Mouse (Mus musculus): ENCODE measurements at regions not wholly inside any gene's neighbourhood (a gene's known extent, or its start where the extent isn't known, plus 50 kb on each side); places are given as distances from the start of the nearest gene placed in this dataset.

- Histone ChIP-seq H3K4me3 (no peak overlapping the region), H3K27ac (no peak overlapping the region)
- no peak for DNase-seq (ENCODE audit: low spot score in 2 of 2)
- TF ChIP-seq CTCF (conservative IDR thresholded peaks at IDR 0.05) = no peak
Observed at GRCm38 (mm10) chr1:97555565-97555955, 106.3 kb downstream of the D1Ertd622e start.

- peak; percentile 47 to 73 for DNase-seq (ENCODE audit: low spot score in 2 of 2)
- H3K27ac ChIP-seq = no peak overlapping the region
- no peak overlapping the region for H3K4me3 ChIP-seq
- no peak for TF ChIP-seq CTCF (conservative IDR thresholded peaks at IDR 0.05)
Observed at GRCm38 (mm10) chr1:97554936-97555564, 106.8 kb downstream of the D1Ertd622e start.

GRCm38 (mm10) chr1:97553485-97554474 is 108.1 kb downstream of the D1Ertd622e start:
- no peak for TF ChIP-seq CTCF (conservative IDR thresholded peaks at IDR 0.05)
- H3K4me3 ChIP-seq = no peak overlapping the region
- no peak for DNase-seq (ENCODE audit: low spot score in 2 of 2)
- peak overlapping the region; percentile 30 for H3K27ac ChIP-seq

- peak in 1 of 2 experiments; percentile 25 for DNase-seq (ENCODE audit: low spot score in 2 of 2)
- no peak for TF ChIP-seq CTCF (conservative IDR thresholded peaks at IDR 0.05)
- Histone ChIP-seq H3K27ac (peak overlapping the region; percentile 30), H3K4me3 (no peak overlapping the region)
Observed at GRCm38 (mm10) chr1:97552886-97553285, 109.0 kb downstream of the D1Ertd622e start.

- TF ChIP-seq CTCF (conservative IDR thresholded peaks at IDR 0.05) = no peak
- H3K4me3 ChIP-seq = no peak overlapping the region
- no peak overlapping the region for H3K27ac ChIP-seq
- DNase-seq (ENCODE audit: low spot score in 2 of 2) = no peak
Observed at GRCm38 (mm10) chr1:97541162-97541493, 120.7 kb downstream of the D1Ertd622e start.

- TF ChIP-seq CTCF (conservative IDR thresholded peaks at IDR 0.05) = no peak
- Histone ChIP-seq H3K27ac (no peak overlapping the region), H3K4me3 (no peak overlapping the region)
- DNase-seq (ENCODE audit: low spot score in 2 of 2) = no peak
Observed at GRCm38 (mm10) chr1:97540291-97541161, 121.3 kb downstream of the D1Ertd622e start.

GRCm38 (mm10) chr1:97496915-97497314 is 165.0 kb downstream of the D1Ertd622e start:
- H3K4me3 ChIP-seq = no peak overlapping the region
- peak in 1 of 2 experiments; percentile 37 for DNase-seq (ENCODE audit: low spot score in 2 of 2)
- peak; percentile 77 for TF ChIP-seq CTCF (conservative IDR thresholded peaks at IDR 0.05)
- no peak overlapping the region for H3K27ac ChIP-seq

- Histone ChIP-seq H3K4me3 (no peak overlapping the region), H3K27ac (no peak overlapping the region)
- no peak for DNase-seq (ENCODE audit: low spot score in 2 of 2)
- TF ChIP-seq CTCF (conservative IDR thresholded peaks at IDR 0.05) = no peak
Observed at GRCm38 (mm10) chr1:97479921-97480320, 182.0 kb downstream of the D1Ertd622e start.
